Mouse (Mus musculus): ENCODE results near the gene Psma4. TPM values are rescaled to one million over a fixed set of nuclear protein-coding genes. Genes with fewer than 3 reads are reported as not detected.

Gene Psma4
- polyA plus RNA-seq, 1 experiment = 81.7 TPM

DNA sequence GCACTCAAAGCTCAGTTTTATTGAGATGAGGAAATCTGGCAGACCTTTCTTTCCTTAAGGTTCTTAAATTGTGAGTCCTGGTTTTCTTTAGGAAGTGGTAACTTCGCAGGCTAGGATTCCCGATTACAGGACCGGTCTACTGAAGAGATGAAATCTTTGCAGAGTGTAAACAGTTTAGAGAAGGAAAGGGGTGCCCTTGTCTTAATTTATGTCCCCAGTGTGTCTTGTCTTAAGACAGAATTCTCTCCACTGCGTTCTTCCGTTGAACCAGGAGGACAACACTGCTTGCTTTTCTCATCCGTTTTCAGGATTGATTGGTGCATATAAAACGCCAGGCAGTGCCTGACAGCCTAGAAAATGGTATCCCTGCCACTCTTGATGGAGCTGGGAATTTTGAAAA, 31.8 kb downstream of the Psma4 start:
- DNase-seq (ENCODE audit: low read depth) = no peak

DNA sequence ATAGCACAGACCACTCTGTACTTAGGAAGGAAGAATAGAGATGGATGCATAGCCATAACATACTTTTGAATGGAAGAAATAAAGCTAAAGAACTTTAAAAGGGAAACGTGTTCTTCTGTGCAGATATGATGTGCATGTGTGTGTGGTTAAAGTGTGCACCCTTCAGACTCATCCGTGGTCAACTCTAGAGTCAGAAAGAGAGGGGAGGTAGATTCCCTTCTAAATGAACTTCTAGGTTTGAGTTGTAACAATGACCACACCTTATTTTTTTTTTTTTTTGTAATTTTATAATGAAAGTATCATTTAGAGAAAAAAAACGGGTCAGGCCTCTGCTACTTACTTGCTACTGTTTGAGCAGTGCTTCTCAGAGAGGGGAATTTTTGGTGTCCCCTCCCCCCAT, 39.8 kb downstream of the Psma4 start:
- no peak for DNase-seq (ENCODE audit: low read depth)

DNA sequence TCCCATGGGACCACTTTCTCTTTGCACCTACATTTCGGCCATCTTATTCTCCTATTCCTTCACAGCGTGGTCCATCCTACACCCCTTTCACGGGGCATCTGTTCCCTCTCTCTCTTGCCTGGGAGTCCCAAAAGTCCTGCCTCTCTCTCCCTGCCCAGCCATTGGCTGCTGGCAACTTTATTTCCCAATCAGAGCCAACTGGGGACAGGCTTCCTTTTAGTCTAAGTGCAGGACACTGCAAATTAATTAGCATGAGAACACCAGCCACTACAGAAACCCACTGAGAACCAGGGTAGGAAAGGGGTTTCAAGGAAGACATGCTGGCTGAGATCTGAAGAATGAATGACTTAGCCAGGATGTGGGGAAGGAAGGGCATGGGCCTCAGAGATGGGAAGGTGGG, 43.8 kb downstream of the Psma4 start:
- no peak for DNase-seq (ENCODE audit: low read depth)

DNA sequence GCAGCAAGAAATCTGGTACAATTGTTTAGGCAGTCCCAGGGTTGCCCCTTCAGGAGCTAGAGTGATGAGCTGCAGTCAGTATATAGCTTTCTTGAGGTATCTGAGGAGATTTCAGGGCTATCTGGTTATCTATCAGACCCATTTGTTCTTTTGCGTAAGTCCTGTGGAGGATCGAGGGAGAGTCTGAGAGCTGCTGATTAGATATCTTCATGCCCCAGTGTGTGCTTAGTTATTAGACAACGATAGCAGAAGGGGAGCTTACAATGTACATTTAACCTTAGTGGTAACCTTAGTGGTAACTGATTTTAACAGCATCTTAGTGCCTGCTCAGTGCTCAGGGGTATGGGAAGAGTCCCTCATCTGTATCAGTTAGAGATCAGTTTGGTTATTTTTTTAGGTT, 45.1 kb downstream of the Psma4 start:
- no peak for DNase-seq (ENCODE audit: low read depth)

DNA sequence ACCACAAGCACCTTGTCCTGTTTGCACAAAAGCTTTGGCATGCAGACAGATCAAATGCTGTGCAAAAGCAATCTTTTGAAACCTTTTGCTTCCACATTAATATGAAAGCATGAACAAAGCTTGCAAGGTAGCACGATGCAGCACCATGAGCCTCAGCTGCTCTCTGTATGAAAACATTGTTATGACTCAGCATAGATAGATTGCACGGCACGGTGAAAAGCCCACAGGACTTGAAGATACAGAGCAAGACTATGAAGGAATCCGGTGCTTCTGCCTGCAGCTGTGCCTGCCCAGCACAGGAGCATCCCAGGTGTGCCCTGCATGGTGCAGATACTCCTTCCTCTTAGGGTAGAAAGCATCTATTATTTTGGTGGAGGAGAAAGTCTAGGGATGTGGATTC, 53.0 kb downstream of the Psma4 start:
- no peak for DNase-seq (ENCODE audit: low read depth)

Other genes with a start within 250 kb of the Psma4 start
- gene Wdr61, start 216.3 kb upstream of the Psma4 start, polyA plus RNA-seq (2012; rRNA removed) = 34.1 and 46.5 TPM in 2 replicates
- 3.5 and 6.7 TPM in 2 replicates for gene Crabp1, start 186.0 kb upstream of the Psma4 start, polyA plus RNA-seq (2012; rRNA removed)
- gene Ireb2, start 87.0 kb upstream of the Psma4 start, polyA plus RNA-seq (2012; rRNA removed) = 9.6 and 12.7 TPM in 2 replicates
- gene Hykk, start 33.5 kb upstream of the Psma4 start, polyA plus RNA-seq (2012; rRNA removed) = 1.3 and 2.1 TPM in 2 replicates
- 0.41 TPM in 1 of 2 replicates, not detected in the other for gene AY074887, start 208 bp downstream of the Psma4 start, polyA plus RNA-seq (2012; rRNA removed)
- gene Chrna5, start 30.1 kb downstream of the Psma4 start, polyA plus RNA-seq (2012; rRNA removed) = 0.10 and 0.14 TPM in 2 replicates
- not detected in 2 replicates for gene Chrna3, start 75.8 kb downstream of the Psma4 start, polyA plus RNA-seq (2012; rRNA removed)
- 0.03 TPM in 1 of 2 replicates, not detected in the other for gene Chrnb4, start 98.0 kb downstream of the Psma4 start, polyA plus RNA-seq (2012; rRNA removed)
- 10.4 and 15.4 TPM in 2 replicates for gene Ube2q2, start 198.1 kb downstream of the Psma4 start, polyA plus RNA-seq (2012; rRNA removed)